Mouse (Mus musculus): ENCODE measurements around the gene Arhgef39. TPM values are rescaled to one million over a fixed set of nuclear protein-coding genes. Genes with fewer than 3 reads are reported as not detected.

Gene Arhgef39
- polyA plus RNA-seq, 1 experiment from 2014 or later = 15.2 TPM

DNA sequence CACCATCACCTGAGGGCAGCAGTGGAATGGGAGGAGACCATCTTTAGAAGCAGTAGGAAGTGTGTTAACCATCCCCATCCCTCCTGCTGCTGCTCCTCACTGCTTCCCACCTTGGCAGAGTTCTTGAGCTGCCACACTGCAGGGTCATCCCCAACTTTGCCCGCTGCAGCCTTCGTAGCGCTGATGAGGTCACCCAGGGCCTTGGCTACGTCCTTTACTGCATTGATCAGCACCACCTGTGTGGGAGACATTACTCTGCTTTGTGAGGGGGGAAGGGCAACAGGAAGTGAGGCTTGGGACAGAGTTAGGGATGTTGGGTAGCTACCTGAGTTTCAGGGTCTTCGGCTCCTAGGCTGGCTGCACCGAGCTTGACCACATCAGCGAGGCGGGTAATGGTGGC, 36.1 kb upstream of the Arhgef39 start:
- ATAC-seq (no peak), DNase-seq (no peak)
- H3K4me2 ChIP-seq (ENCODE audit: low read depth, low read length) = no peak overlapping the region
- 97% methylated on average over 8 of the region's 8 CpGs for WGBS (ENCODE audit: insufficient replicate concordance)
- H3K4me3 ChIP-seq (ENCODE audit: low read depth, low read length) = no peak overlapping the region
- H3K9me3 ChIP-seq (ENCODE audit: low read length) = no peaks in the 10 kb centered on the region
- H3K27ac ChIP-seq (ENCODE audit: low read depth) = no peak overlapping the region
- H3K27me3 ChIP-seq (ENCODE audit: insufficient read depth, low read length) = no peaks in the 10 kb centered on the region
- TF ChIP-seq EP300 (IDR thresholded peaks at IDR 0.05; ENCODE audit: low read depth) (no peak), CTCF (IDR thresholded peaks at IDR 0.05; ENCODE audit: low read depth) (no peak)
- no peaks in the 10 kb centered on the region for H3K4me1 ChIP-seq (ENCODE audit: insufficient read depth)
- no peak overlapping the region for H3K9ac ChIP-seq (replicated peaks)
- H3K36me3 ChIP-seq (replicated peaks; ENCODE audit: insufficient read depth, low read length) = peaks cover 97% of the 10 kb centered on the region

DNA sequence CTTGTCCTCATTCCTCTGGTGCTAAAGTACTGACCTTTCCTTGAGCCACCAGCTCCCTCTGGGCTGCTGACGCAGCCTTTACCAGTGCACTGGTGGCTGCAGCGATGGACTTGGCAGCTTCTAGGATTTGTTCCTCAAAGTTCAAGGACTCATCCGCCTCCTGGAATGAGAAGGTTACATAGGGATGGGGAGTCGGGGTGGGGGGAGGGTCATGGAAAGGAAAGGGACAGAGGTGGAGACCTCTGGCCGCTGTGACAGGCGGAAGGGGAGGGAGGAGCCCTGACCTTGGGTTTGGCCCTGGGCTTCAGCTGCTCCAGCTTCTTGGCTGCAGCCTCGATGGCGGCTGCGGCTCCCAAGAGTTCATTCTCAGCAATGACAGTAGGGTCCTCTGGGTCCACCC, 33.8 kb upstream of the Arhgef39 start:
- no peak overlapping the region for H3K4me3 ChIP-seq (ENCODE audit: low read depth, low read length)
- H3K4me2 ChIP-seq (ENCODE audit: low read depth, low read length) = no peak overlapping the region
- H3K27me3 ChIP-seq (ENCODE audit: insufficient read depth, low read length) = no peaks in the 10 kb centered on the region
- 75% methylated on average over 9 of the region's 9 CpGs for WGBS (ENCODE audit: insufficient replicate concordance)
- no peak for DNase-seq
- peaks cover 78% of the 10 kb centered on the region for H3K36me3 ChIP-seq (replicated peaks; ENCODE audit: insufficient read depth, low read length)
- no peak overlapping the region for H3K9ac ChIP-seq (replicated peaks)
- H3K27ac ChIP-seq (ENCODE audit: low read depth) = no peak overlapping the region
- H3K4me1 ChIP-seq (ENCODE audit: insufficient read depth) = no peaks in the 10 kb centered on the region
- TF ChIP-seq CTCF (IDR thresholded peaks at IDR 0.05; ENCODE audit: low read depth) (no peak), EP300 (IDR thresholded peaks at IDR 0.05; ENCODE audit: low read depth) (no peak)
- no peaks in the 10 kb centered on the region for H3K9me3 ChIP-seq (ENCODE audit: low read length)
- ATAC-seq = no peak

DNA sequence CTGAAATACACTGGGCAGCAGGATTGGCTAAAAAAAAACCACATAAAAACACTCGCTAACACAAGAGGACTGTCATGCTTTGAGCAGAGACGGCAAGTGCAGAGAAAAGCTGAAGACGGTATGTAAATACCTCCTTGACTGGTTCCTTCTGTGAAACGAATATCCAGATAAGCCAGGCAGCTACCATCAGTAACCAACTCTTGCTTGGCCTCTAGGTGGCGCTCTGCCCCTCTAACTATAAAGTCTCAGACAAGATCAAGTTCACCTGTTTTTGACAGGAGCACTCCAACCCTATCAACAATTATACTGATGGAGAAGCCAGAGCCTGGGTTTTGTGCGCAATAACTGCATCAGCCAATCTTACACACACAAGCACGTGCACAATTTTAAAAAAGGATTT, 31.1 kb upstream of the Arhgef39 start:
- Histone ChIP-seq H3K27ac (ENCODE audit: low read depth) (no peak overlapping the region), H3K36me3 (replicated peaks; ENCODE audit: insufficient read depth, low read length) (peaks cover 52% of the 10 kb centered on the region), H3K9me3 (ENCODE audit: low read length) (no peaks in the 10 kb centered on the region), H3K4me1 (ENCODE audit: insufficient read depth) (no peaks in the 10 kb centered on the region), H3K4me2 (ENCODE audit: low read depth, low read length) (no peak overlapping the region), H3K4me3 (ENCODE audit: low read depth, low read length) (no peak overlapping the region), H3K27me3 (ENCODE audit: insufficient read depth, low read length) (no peaks in the 10 kb centered on the region; the same call in 1 of the 2 replicates), H3K9ac (replicated peaks) (no peak overlapping the region)
- ATAC-seq (peak; percentile 36; the same call in 1 of the 2 replicates), DNase-seq (peak; percentile 87)
- 24% methylated on average over 7 of the region's 7 CpGs for WGBS (ENCODE audit: insufficient replicate concordance)
- TF ChIP-seq EP300 (IDR thresholded peaks at IDR 0.05; ENCODE audit: low read depth) (no peak), CTCF (IDR thresholded peaks at IDR 0.05; ENCODE audit: low read depth) (peak; percentile 89)

GRCm38 (mm10) chr4:43530081-43530501, 30.6 kb upstream of the Arhgef39 start:
- no peaks in the 10 kb centered on the region for H3K9me3 ChIP-seq (ENCODE audit: low read length)
- ATAC-seq = no peak
- H3K36me3 ChIP-seq (replicated peaks; ENCODE audit: insufficient read depth, low read length) = peaks cover 48% of the 10 kb centered on the region
- no peaks in the 10 kb centered on the region for H3K4me1 ChIP-seq (ENCODE audit: insufficient read depth)
- no peak overlapping the region for H3K4me3 ChIP-seq (ENCODE audit: low read depth, low read length)
- DNase-seq = no peak
- WGBS (ENCODE audit: insufficient replicate concordance) = 56% methylated on average over 8 of the region's 8 CpGs
- no peak for TF ChIP-seq EP300 (IDR thresholded peaks at IDR 0.05; ENCODE audit: low read depth)
- TF ChIP-seq CTCF (IDR thresholded peaks at IDR 0.05; ENCODE audit: low read depth) = no peak
- no peak overlapping the region for H3K27ac ChIP-seq (ENCODE audit: low read depth)
- no peak overlapping the region for H3K4me2 ChIP-seq (ENCODE audit: low read depth, low read length)
- peaks cover 4% of the 10 kb centered on the region; the same call in 1 of the 2 replicates for H3K27me3 ChIP-seq (ENCODE audit: insufficient read depth, low read length)
- H3K9ac ChIP-seq (replicated peaks) = no peak overlapping the region

GRCm38 (mm10) chr4:43528487-43528886, 29.0 kb upstream of the Arhgef39 start:
- Histone ChIP-seq H3K36me3 (replicated peaks; ENCODE audit: insufficient read depth, low read length) (peaks cover 33% of the 10 kb centered on the region), H3K4me3 (ENCODE audit: low read depth, low read length) (no peak overlapping the region), H3K4me1 (ENCODE audit: insufficient read depth) (peaks cover 6% of the 10 kb centered on the region), H3K27me3 (ENCODE audit: insufficient read depth, low read length) (peaks cover 20% of the 10 kb centered on the region), H3K9ac (replicated peaks) (no peak overlapping the region), H3K9me3 (ENCODE audit: low read length) (no peaks in the 10 kb centered on the region), H3K4me2 (ENCODE audit: low read depth, low read length) (no peak overlapping the region), H3K27ac (ENCODE audit: low read depth) (no peak overlapping the region)
- 74% methylated on average over 9 of the region's 9 CpGs for WGBS (ENCODE audit: insufficient replicate concordance)
- no peak for ATAC-seq
- TF ChIP-seq EP300 (IDR thresholded peaks at IDR 0.05; ENCODE audit: low read depth) = no peak
- TF ChIP-seq CTCF (IDR thresholded peaks at IDR 0.05; ENCODE audit: low read depth) = peak; percentile 41
- peak; percentile 25 for DNase-seq

DNA sequence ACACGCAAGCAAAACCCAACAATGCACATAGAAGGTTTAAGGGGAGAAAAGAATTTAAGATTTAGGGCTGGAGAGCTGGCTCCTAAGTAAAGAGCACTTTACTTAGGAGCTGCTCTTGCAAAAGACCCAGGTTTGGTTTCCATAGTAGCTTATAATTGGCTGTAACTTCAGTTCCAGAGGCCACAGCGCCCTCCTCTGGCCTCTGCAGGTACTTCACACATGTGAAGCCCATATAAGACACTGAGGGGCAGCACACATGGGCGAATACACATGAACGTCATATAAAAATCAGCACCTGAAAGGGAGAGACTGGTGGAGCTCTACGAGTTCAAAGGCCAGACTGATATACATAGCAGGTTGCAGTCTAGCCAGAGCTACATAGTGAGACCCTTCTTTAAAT, 28.4 kb upstream of the Arhgef39 start:
- no peak overlapping the region for H3K9ac ChIP-seq (replicated peaks)
- no peak overlapping the region for H3K4me3 ChIP-seq (ENCODE audit: low read depth, low read length)
- H3K36me3 ChIP-seq (replicated peaks; ENCODE audit: insufficient read depth, low read length) = peaks cover 27% of the 10 kb centered on the region
- peaks cover 26% of the 10 kb centered on the region for H3K27me3 ChIP-seq (ENCODE audit: insufficient read depth, low read length)
- H3K9me3 ChIP-seq (ENCODE audit: low read length) = no peaks in the 10 kb centered on the region
- peaks cover 8% of the 10 kb centered on the region for H3K4me1 ChIP-seq (ENCODE audit: insufficient read depth)
- WGBS (ENCODE audit: insufficient replicate concordance) = 62% methylated on average over 5 of the region's 5 CpGs
- ATAC-seq = no peak
- H3K27ac ChIP-seq (ENCODE audit: low read depth) = no peak overlapping the region
- peak; percentile 43 for DNase-seq
- H3K4me2 ChIP-seq (ENCODE audit: low read depth, low read length) = no peak overlapping the region
- TF ChIP-seq CTCF (IDR thresholded peaks at IDR 0.05; ENCODE audit: low read depth) (peak; percentile 57), EP300 (IDR thresholded peaks at IDR 0.05; ENCODE audit: low read depth) (no peak)

DNA sequence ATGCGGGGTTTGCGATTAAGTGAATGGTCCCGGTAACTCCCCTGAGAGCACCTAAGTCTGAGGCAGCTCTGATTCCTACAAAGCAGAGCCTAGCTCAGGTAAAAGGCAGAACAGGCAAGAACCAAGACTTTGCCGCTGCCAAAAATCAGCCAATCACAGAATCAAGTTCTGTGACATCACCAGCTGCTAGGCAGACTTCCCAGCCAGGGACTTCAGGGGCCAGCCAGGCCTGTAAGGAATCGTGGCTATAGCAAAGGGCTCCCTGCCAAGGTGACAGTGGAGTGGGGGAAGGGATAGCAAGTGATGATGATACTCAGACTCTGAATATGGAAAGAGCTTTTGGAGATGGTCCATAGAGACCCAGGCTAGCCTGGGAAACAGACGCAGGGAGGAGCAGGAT, 20.5 kb upstream of the Arhgef39 start:
- peak; percentile 52; the same call in 1 of the 2 replicates for ATAC-seq
- no peak overlapping the region for H3K27ac ChIP-seq (ENCODE audit: low read depth)

More for the DNA sequence above, 20.5 kb upstream of the Arhgef39 start:
- Histone ChIP-seq H3K9me3 (ENCODE audit: low read length) (no peaks in the 10 kb centered on the region), H3K9ac (replicated peaks) (no peak overlapping the region), H3K4me3 (ENCODE audit: low read depth, low read length) (no peak overlapping the region), H3K36me3 (replicated peaks; ENCODE audit: insufficient read depth, low read length) (no peaks in the 10 kb centered on the region), H3K4me1 (ENCODE audit: insufficient read depth) (peaks cover 18% of the 10 kb centered on the region), H3K27me3 (ENCODE audit: insufficient read depth, low read length) (peaks cover 46% of the 10 kb centered on the region), H3K4me2 (ENCODE audit: low read depth, low read length) (peak overlapping the region; percentile 51)
- peak; percentile 91 for DNase-seq
- no peak for TF ChIP-seq CTCF (IDR thresholded peaks at IDR 0.05; ENCODE audit: low read depth)
- TF ChIP-seq EP300 (IDR thresholded peaks at IDR 0.05; ENCODE audit: low read depth) = no peak
- WGBS (ENCODE audit: insufficient replicate concordance) = 29% methylated on average over 6 of the region's 6 CpGs
